Mouse (Mus musculus) left cerebral cortex, postnatal 4 days (tissue): Measurements from ENCODE around the gene Gm44511. TPM values are rescaled to one million over a fixed set of nuclear protein-coding genes. Genes with fewer than 3 reads are reported as not detected.

Source experiments
- total RNA-seq, 2 experiments: library from RNA; stranded (reverse); gene quantifications; 2 replicates each; pipeline ENCODE4 v1.2.3; 2021

Gene Gm44511
- total RNA-seq, 2 experiments from 2014 or later: not detected

Other genes with a start within 250 kb of the Gm44511 start
- gene A2ml1, start 244.7 kb downstream of the Gm44511 start, total RNA-seq: 1 to 10 TPM; 7.8 to 8.7 TPM
- not detected for gene Klrb1a, start 202.8 kb downstream of the Gm44511 start, total RNA-seq
- not detected for gene Clec2h, start 163.9 kb downstream of the Gm44511 start, total RNA-seq
- gene Klrb1, start 103.3 kb downstream of the Gm44511 start, total RNA-seq: 1 to 10 TPM; 3.9 to 5.0 TPM
- gene Klrb1c, start 37.1 kb downstream of the Gm44511 start, total RNA-seq: not detected
- not detected for gene Klrb1b, start within 50 bp of the Gm44511 start, total RNA-seq
- not detected for gene Clec2i, start 61.3 kb upstream of the Gm44511 start, total RNA-seq
- gene BC035044, start 64.8 kb upstream of the Gm44511 start, total RNA-seq: 1 to 10 TPM in 1 of 2 experiments, under 1 TPM in 1; 0.64 to 1.0 TPM
- gene Clec2g, start 108.1 kb upstream of the Gm44511 start, total RNA-seq: not detected
- under 1 TPM; 0.30 to 0.42 TPM for gene Klrb1f, start 219.6 kb upstream of the Gm44511 start, total RNA-seq